Mouse (Mus musculus): ENCODE data around the gene Gm8765. TPM values are rescaled to one million over a fixed set of nuclear protein-coding genes. Genes with fewer than 3 reads are reported as not detected.

Gm8765 gene
- not detected for total RNA-seq (2023)

DNA sequence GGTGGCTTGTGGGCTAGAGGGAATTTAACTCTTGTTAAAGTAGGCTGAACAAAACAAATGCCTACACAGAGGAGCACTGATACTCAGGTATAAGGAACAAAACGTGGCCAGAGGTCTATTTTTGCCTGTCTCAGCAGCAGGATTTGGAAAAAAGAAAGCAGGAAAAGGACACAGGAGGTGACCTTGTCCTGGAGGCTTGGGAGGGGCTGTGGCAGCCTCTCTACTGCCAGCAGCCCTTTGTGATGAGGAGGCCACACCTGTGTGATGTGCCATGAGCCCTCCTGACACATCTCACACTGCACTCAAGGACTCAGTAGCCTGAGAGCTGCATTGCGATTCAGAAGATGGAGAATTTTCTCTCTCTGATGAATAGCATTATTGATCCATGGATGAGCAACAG lies at the start of gene Gm8765:
Gene Gm8765 (plus strand): TSS at position 301 of the 400 bp plus-strand sequence.

Other genes with a start within 250 kb of the Gm8765 start
- not detected for gene Nutm2, start 231.0 kb upstream of the Gm8765 start, total RNA-seq (2023)
- not detected for gene Gm904, start 55.1 kb upstream of the Gm8765 start, total RNA-seq (2023)

Measured in CD8-positive naive resting alpha-beta T cell, adult 57 days (primary cell).